Mouse (Mus musculus) brain, embryonic 14.5 days (tissue): ENCODE data around the gene Slc22a19.

Experiments used
- CTCF ChIP-seq: fragments of 200-500 bp; IDR thresholded peaks from 2 replicates; pipeline ENCODE4 v1.5.1; 2012; ENCODE audit warnings: inconsistent platforms, mild to moderate bottlenecking, moderate library complexity, borderline replicate concordance; ENCODE audit not compliant: insufficient read depth, insufficient read length; ENCODE audit errors: extremely low read depth
- POLR2A ChIP-seq: fragments of 200-500 bp; IDR thresholded peaks from 2 replicates; pipeline ENCODE4 v1.6.1; 2012; ENCODE audit warnings: mild to moderate bottlenecking, inconsistent platforms, borderline replicate concordance; ENCODE audit not compliant: poor library complexity, insufficient read depth, insufficient read length, severe bottlenecking; ENCODE audit errors: extremely low read depth

- TF ChIP-seq POLR2A (no peak), CTCF (no peak)
Measured at GRCm38 (mm10) chr19:7691259-7691658, 19.9 kb downstream of the Slc22a19 start.
